Mouse (Mus musculus): ENCODE measurements around the gene Egfem1.

Gene Egfem1

DNA sequence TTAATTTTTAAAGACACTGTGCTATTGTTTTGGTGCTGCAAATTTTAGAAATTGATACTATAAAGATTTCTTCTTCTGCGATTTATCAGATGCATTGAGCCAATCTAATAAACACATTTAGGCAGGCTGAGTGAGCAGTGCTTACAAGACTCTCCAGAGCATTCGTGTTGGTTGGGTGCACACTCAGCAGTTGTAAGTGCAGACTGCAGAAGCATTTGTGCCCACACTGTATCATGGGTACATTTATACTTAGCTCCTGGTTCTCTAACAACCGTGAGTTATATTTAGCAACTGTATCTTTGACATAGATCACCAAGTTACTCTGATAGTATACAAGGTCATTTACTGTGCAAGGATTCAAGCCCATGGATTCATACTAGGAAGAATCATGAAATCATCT is 264.0 kb downstream of the Egfem1 start:
- no peak for DNase-seq

DNA sequence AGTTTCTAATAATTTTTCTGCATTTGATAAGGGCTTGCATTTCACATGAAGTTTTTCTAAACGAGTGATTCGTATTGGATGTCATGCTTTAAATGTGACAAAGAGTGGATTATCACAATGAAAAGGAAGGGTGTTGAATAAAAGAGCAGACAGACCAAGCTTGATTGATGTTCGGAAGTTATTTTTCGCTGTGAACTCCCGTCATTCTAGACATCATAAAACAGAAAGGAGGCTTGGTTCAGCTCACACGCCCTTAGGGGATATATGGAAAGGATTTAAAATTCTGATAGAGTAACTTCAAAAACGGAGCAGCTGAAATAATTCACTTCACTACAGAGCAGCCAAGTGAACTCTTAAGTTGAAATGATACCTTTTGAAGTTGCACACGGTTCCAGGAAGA is 285.1 kb downstream of the Egfem1 start:
- DNase-seq = no peak

DNA sequence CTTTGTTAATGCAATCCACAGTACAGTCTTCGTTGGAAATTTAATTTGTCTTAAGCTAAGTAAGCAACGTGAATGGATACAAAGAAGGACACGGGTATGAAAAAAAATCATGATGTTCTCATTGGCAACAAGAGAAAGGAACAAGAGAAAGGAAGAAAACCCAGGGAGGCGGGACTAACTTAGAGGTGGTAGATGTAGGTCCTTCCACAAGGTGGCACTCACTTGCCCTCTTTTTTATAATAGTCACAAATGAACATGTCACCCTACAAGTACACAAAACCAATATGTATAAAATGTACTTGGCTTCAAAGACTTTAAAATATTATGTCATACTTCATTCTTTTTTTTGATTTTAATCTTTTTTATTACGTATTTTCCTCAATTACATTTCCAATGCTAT is 288.7 kb downstream of the Egfem1 start:
- DNase-seq = no peak

DNA sequence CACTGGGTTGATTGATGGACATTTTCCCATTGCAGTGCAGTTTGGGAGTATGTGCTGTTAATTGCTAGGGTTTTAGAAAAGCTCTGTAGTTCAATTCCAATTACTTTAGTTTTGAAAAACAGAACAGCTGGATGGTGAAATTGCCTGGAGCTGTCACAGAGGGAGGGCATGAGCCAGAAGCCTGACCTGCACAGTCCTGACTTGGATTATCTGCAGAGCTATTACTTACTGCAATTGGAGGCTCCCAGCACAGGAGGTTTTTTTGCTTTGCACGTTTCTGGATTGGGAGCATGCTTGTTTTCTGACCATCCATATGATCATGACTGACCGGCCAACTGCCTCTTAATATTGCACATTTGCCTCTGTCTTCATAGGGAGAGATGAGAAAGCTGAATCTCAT is 299.4 kb downstream of the Egfem1 start:
- no peak for DNase-seq

DNA sequence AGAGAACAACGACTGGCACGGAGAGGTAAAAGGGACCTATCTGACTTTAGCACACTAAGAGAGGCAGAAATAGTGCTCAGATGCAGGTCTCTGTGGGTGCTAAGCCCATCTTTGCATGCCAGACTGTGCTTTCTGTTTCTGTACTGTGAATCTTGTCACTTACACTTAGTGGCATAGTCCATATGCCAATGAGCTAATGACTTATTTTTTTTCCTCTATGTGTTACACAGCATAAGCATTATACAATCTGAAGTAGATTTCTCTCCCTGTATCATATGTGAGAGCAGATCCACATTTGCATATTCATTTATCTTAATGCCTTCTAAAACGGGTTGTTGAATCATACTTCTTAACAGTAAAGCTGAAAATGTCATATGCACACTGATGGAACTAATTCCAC is 317.2 kb downstream of the Egfem1 start:
- no peak for DNase-seq

DNA sequence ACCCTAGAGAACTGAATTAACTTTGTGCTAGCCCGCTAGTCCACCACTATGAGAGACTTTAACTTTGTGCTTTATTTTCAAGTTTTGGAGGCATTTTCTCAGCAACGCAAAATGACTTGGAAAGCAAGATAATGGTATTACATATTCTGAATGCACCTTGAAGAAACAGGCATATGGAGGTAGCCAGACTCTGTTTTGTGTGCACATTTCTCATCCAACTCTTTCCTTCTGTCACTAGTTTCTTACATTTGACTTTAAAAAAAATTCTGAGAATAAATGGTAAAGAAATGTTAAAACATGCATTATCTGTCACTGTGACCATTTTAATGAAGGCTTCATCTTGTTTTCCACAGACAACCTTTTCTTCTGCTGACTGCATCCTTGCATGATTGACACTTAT is 339.8 kb downstream of the Egfem1 start:
- DNase-seq = no peak

DNA sequence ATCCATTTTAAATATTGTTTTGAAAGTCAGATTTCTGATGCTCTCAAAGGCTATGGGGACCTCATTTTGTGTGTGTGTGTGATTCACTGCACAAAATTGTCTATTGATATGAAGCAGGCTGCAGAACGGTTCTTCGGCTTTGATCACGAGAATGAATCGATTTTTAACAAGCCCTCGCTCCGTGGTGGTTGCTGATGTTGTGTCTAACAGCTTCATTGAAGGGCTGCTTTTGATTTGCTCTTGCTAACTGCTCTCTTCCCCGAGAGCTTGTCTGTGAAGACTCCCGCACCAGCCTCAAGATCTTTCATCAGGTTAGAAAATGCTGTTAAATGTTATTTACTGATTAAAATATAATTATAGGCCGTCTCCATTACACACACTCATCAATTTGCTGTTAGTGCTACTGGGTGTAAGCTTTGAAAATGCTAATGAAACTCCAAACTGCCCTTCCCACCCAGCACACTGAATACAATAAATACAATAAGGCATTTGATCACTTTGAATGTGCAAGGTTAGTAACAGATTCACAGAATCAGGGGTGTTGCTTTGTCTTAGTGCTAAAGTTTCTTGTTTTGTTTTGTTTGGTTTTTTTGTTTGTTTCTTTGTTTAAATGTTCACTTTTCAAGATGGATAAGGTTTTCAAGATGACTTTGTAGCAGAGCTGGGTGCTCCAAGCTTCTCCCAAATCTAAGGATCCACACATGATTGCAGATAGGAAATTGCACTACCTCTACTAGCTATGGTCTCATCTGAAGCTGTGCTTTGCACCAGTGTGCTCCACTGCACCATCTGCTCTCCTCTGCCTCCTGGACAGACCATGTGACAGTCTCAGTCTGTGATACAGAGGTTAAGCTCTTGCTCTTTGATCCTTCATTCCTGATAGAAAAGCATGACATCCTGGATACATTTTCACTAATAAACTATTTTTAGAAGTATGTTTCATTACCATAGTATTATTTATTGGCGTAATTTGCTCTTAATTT is 350.6 kb downstream of the Egfem1 start:
- DNase-seq = no peak

DNA sequence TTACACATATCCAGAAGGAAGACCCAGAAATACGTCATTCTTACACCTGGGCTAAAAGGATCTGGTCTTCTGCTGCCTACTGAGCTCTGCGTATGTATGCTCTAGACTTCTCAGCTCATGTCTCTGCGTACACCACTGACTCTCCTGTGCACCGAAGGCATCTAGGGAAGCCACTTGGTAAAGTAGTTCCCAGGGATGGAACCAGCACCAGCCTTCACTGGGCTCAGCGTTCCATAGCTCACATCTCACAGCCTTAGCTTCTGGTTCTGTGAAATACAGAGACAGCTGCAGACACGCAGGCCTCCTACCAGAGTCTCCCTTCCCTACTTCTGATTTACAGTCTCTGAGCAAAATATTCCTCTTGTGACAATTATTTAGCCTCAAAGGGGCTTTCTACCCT is 361.2 kb downstream of the Egfem1 start:
- DNase-seq = no peak

DNA sequence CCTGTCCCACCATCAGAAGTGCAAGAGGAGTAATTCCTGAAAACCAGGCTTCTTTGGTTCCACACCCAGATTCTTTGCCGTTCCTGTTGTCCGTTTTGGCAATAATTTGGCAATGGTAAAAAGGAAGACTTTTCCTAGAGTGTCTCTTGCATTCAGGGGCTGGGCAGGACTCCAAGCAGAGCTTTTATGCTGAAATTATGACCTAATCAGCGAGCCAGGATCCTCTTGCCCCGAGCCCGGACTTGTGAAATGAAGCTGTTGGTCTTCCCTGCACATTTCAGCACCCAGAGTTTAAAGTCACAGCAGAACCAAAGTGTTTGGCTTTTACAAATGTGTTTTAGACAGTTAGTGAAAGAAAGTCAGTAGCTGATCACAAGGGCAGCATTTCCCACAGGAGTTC is 362.8 kb downstream of the Egfem1 start:
- peak; percentile 5 to 15 for DNase-seq

DNA sequence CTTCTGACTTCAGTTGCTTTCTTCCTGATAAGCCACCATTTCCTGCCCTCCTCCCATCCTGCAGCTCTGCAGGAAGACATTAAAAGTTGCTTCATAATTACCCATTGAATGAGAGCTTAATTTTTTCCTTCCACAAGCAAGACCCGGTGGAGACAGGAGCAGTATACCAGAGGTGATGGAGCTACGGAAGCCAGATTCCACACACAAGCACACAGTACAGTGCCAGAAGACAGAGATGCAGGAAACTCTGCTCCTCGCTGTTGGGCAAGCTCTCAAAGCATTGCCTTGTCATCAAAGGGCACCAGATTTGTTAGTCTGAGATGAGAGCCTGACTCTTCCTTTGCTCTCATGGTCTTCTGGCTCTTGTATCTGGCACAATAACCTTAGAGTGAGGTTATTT is 364.3 kb downstream of the Egfem1 start:
- no peak for DNase-seq

DNA sequence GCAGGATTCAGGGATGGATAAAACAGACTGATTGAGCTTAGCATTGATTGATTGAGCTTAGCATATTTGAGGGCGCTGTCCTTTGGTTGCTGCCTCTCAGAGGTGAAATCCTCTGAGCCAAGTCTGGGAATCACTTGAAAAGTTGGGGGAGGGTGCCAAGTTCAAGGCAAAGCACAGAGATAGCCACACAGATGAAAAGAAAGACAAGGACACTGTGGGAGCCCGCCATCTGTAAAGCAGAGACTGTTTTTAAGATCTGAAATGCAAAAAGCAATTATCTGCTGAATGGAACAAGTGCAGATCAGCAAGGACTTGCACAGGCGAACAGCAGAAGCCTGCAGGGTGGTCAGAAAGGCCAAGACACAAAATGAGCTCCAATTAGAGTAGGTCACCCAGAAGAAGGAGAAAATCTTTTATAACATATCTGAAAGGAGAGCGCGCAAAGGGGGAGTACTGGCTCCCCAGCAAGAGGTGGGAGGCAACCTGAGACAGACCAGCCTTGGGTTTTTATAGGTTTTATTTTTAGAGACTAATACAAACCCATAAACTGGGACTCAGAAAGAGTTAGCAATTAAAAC is 367.1 kb downstream of the Egfem1 start:
- DNase-seq = no peak

DNA sequence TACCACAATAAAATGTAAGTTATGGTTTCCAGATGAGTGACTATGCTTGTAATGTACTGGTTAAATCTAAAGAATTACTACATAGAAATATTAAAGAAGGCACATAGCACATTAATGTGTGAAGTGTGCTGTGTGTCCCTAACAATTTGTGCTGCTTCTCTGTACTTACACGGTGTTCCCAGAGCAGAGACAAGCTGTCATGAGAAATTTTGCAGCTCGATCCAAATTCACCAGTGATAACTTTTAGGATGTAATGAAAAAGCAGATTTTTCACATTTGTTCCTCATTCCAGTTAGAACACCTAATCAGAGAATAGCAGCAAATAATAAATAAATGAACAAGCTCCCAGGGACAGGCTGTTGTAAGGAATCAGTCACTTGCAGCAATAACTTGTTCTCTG is 416.4 kb downstream of the Egfem1 start:
- DNase-seq = no peak

DNA sequence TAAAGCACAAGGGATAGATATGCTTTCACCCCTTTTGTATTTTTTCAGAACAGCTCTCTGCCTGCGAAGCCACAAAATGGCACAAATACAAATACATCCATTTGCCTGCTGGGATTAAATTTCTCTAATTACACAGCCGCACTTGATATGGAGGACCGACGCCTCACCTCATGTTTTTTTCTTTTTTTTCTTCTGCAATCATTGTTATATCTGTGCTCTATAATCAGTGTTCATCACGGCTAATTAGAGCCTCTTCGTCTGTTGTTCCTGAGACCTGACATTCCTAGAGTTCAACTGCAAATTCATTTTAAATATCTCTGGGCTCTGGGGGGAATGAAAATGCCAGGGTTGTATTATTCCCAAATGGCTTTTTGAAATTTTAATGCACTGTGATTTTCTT is 417.4 kb downstream of the Egfem1 start:
- no peak for DNase-seq

DNA sequence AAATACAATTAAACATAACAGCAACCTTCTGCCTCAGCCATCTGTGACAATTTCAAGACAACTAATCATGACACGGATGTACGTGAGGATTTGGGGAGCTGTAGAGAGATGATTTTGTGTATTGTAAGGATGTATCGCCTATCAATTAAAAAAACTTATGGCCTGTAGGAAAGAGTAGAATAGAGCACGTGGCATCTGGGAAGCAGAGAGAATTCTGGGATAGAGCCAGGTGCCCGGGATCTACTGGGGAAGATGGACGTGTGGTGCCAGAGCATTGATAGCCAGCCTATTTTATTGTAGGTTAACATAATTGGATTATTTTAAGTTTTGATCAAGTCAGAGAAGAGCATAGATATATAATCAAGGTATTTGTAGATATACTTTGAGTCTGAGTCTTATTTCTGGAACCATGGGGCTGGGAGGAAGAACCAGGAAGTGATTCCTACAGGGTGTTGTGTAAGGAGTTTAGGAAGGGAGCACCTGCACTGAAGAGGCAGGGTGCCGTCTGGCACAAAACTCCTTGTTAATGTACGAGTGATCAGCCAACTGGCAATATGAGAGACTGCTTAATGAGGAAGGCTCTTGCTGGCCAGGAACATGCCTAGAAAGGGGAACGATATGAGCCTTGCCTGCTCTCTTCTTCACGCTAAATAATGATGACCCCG is 443.6 kb downstream of the Egfem1 start:
- DNase-seq = no peak

DNA sequence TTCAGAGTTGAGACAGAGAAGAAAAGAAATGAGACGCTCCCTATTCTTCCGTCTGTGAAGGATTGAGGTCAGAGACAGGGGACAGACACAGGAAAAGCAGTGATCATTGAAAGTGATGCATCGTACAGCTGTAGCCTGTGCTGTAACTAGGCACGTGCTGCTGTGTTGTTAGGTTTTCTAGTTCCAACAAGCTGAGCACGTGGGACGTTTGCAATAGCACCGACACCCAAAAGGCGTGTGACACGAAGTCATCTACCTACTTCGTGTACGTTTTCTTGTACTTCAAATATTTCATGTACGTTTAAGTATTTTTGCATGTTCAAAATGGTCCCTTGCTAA is 444.1 kb downstream of the Egfem1 start:
- no peak for DNase-seq

DNA sequence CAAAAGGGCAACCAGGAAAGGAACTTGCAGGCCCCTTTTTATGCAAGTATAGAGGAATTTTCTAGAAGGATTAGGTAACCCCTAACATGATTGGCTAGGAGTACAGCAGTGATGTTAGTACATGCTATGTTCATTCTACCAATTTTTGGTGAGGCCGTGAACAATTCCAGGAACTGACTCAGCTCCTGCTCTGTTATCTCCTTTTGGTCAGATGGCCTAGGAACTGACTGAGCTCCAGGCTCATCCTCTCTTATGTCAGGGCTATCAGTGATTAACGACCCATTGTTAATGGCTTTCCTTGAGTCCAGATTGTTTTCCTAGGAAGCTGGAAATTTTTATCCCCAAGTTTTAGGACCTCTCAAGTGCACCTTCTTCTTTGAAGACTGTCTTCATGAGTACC is 457.4 kb downstream of the Egfem1 start:
- peak in 1 of 2 experiments; percentile 13 for DNase-seq

DNA sequence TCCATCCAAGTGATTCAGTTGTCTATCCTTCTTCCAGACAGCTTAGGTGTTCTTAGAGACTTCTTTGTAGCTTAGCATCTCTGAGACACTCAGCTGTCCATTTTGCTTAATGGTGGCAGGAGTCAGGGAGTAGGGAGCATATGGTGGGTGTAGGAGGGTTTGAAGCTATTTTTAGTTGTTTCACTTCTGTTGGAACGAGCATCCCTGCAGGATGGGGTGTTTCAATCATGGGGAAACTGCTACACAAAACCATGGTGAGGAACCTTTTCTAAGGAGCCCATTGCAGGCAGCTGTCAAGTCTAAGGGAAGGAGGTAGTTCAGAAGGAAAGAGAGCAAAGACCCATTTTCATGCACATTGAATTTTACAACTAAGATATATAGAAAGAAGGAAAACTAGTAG is 458.1 kb downstream of the Egfem1 start:
- DNase-seq = no peak

DNA sequence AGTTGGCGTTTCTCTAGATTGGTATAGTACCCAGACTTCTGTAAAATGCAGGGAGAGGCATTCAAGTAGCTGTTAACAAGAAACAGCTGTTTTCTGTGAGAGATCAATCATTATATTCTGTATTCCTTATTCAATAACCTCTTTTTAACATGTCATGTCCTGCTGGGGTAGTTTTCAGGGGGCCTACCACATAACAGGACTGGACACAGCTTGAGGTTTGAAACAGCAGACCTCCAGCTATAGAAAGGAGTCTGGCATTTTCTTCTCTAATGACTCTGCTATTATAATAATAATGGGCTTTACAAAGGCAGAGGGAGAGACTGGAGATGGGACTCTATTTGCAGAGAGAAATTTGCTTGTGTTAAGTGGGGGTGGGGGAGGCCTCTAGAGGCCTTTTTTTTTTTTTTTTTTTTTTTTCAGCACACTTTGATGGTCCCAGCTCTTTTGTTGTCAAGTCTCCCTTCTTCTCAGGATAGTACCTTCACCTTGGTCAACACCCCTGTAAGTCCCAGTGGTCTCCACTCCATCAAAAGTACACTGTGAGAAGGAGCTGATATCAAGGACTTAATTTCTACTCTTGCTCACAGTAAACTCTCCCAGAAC is 459.8 kb downstream of the Egfem1 start:
- DNase-seq = no peak

DNA sequence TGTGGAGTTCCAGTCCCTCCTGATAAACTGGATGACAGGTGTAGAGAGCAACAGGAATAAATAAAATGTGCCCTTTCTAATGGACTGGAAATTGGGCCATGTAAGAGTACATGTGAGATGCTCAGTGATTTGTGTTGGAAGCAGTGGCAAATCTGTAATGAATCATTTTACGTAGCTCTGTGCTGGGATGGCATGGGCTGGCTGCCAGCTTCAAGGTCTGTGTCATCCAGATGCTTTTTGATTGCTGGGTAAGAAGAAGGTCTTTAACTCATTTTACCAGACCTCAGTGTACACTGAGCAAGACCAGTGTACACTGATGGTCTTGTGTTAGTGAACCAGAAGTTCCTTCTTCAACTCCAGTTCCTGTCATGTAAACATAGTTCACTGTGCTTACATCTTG is 462.2 kb downstream of the Egfem1 start:
- DNase-seq = no peak

DNA sequence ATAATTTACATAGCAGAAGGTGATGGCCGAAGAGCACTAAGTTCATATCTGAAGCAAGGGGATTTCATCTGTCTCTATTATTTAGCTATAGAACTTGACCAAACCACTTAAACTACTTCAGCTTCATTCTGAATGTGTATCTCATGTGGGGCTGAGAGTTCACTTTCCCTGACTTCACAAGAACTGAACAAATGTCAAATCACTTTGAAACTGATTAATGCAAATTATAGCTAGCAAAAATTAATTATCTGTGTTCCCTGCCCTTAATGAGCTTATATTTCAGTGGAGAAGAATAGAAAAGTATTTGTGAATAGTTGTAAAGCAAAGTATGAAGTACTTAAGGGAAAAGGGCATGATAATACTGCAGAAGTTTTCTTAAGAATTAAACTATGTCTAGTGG is 481.3 kb downstream of the Egfem1 start:
- no peak for DNase-seq

DNA sequence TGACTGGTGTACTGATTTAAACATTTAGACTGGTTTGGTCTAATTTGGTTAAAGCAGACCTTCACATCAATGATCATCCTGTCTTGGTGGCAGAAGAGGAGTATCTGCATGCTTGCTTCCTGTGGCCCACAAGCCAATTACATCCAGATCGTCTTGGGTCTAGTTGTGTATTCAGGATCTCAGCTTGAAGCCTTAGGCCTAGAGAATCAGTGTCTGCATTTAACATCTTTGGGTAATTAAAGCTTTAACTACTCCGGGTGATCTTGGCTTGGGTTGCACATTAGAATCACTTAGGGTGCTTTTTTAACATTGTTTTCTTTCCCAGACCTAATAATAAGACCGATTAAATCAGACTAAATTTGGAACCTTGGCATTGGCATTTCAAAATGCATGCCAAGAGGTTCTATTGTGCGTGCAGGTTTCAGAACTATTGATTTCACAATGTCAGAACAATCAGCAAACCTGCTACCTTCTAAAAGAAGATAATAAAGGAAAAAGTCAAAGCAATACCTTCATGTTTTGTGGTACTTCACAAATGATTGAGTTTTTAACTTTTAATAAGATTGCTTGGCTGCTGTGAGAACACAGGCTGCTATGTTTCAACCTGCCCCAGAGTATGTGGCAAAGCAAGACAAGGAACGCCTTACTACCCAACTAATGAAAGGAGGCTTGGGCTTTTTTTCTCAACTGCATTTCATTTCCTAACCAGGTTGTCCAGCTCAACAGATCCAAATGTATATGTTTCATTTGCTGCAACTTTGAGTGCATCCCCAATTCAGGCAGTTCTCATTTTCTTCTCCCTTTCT is 496.4 kb downstream of the Egfem1 start:
- no peak for DNase-seq

DNA sequence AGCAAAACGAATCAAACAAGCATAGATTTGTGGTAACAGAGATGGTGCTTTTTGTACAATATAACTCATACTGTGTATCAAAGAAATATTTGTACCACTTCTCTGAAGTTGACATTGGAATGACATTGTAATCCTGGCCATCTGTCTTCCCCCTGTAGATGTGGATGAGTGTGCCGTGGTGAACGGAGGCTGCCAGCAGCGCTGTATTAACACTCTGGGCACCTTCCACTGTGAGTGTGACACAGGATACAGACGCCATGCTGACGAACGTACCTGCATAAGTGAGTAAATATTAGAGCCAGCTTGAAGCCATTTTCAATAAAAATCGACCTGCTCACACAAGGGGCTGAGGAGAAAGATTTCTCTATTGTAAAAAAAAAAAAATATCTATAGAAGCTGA is 500.9 kb downstream of the Egfem1 start:
- DNase-seq = no peak

DNA sequence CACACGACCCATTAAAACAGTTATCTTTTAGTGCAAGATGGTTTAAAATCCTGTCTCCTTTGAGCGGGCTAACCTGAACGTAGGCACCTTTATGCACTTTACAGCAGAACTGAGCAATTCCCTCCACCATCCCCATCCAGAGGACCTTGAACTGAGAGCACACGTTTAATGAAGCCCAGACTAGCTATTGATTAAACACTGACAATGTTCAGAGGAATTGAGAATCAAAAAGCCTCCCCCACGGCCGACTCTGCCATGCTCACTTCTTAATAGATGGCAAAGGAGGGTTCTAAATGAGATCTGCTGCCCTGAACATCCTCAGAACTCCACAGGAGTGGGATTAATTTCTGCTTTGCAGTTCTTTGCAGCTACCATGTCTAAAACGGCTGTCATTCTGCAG is 520.3 kb downstream of the Egfem1 start:
- no peak for DNase-seq

Measured in lung, adult 18-20 months (tissue).